Mouse (Mus musculus) lung, adult 2 months (tissue): Measurements from ENCODE around the gene Birc3.

Source experiments
- CTCF ChIP-seq: fragments of 200-500 bp; IDR thresholded peaks from 2 replicates; pipeline ENCODE4 v1.5.1; 2011; ENCODE audit warnings: mild to moderate bottlenecking, low read length, control low read depth; ENCODE audit not compliant: insufficient read depth
- POLR2A ChIP-seq: fragments of 200-500 bp; IDR thresholded peaks from 2 replicates; pipeline ENCODE4 v1.6.1; 2011; ENCODE audit warnings: low read depth, mild to moderate bottlenecking, control low read depth, low read length, borderline replicate concordance; ENCODE audit errors: extremely low read depth

DNA sequence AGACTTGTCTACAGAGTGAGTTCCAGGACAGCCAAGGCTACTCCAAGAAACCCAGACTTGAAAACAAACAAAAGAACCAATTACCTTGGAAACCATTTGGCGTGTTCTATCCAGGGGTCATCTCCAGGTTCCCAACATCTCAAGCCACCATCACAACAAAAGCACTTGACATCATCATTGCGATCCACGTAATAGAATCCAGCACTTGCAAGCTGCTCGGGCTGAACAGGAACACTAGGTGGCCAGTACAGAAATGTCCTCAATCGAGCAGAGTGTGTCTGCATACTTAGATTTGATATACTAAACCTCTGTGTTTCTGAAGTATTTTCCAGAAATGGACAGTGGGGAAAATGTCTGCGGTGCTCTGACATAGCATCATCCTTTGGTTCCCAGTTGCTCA lies 39.6 kb downstream of the Birc3 start:
- TF ChIP-seq CTCF, result no peak
- TF ChIP-seq POLR2A, result no peak
